Mouse (Mus musculus) E14TG2a.4 (cell line): ENCODE measurements at regions not wholly inside any gene's neighbourhood (a gene's known extent, or its start where the extent isn't known, plus 50 kb on each side); places are given as distances from the start of the nearest gene placed in this dataset.

ENCODE experiments used
- CTCF ChIP-seq: conservative IDR thresholded peaks from 2 replicates; pipeline ENCODE4 v1.5.1; 2014; ENCODE audit warnings: low read length
- NANOG ChIP-seq: IDR thresholded peaks from 2 replicates; pipeline ENCODE4 v1.6.1; 2014; ENCODE audit warnings: borderline replicate concordance, low read length, mixed read lengths
- POU5F1 ChIP-seq: IDR thresholded peaks from 2 replicates; pipeline ENCODE4 v1.6.1; 2014; ENCODE audit warnings: low read length, borderline replicate concordance

DNA sequence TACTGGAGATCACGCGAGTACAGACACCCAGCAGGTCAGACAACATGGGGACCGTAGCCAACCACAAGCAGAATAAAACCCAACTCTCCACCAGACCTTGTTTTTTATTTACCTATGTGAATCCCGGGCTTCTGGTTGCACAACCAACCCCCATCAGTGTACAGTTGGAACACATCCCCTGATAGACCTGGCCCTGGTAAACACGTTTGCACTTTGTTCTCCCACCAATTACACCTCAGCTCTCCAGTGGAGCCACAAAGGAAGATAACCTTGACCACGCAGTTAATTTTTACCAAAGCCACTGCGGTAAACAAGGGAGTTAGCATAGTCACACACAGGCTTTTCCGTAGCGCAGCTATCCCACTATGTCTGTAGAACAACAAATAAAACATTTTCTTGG lies 254.6 kb upstream of the Dio3 start:
- TF ChIP-seq CTCF (no peak), POU5F1 (no peak), NANOG (no peak)
